Mouse (Mus musculus): ENCODE results near the gene Bcl3. TPM values are rescaled to one million over a fixed set of nuclear protein-coding genes. Genes with fewer than 3 reads are reported as not detected.

Gene Bcl3
- polyA plus RNA-seq, 1 experiment: 13.0 TPM

GRCm38 (mm10) chr7:19861199-19861598 lies 38.6 kb upstream of the Bcl3 start, which contains the start of gene Ceacam16:
TSS of gene Ceacam16 (minus strand) at chr7:19861299.
- H3K4me3 ChIP-seq (replicated peaks; ENCODE audit: control insufficient read depth, low read depth, low read length): no peak within 1 kb of the TSS
- TF ChIP-seq POLR2A (IDR thresholded peaks at IDR 0.05; ENCODE audit: borderline replicate concordance, control insufficient read depth, low read depth, low read length) (no peak), CTCF (IDR thresholded peaks at IDR 0.05; ENCODE audit: control insufficient read depth, insufficient read depth, low read length) (no peak)
- H3K4me1 ChIP-seq (ENCODE audit: control insufficient read depth, insufficient read depth, low read length): peaks cover 1% of the 10 kb centered on the region; the same call in 1 of the 2 replicates
- WGBS: 82% methylated on average over 9 of the region's 9 CpGs
- H3K27ac ChIP-seq (ENCODE audit: control insufficient read depth, insufficient read depth, low read depth, low read length, poor library complexity): no peak within 1 kb of the TSS

- TF ChIP-seq POLR2A (IDR thresholded peaks at IDR 0.05; ENCODE audit: borderline replicate concordance, control insufficient read depth, low read depth, low read length): no peak
- no peak overlapping the region for H3K4me3 ChIP-seq (replicated peaks; ENCODE audit: control insufficient read depth, low read depth, low read length)
- H3K4me1 ChIP-seq (ENCODE audit: control insufficient read depth, insufficient read depth, low read length): peaks cover 1% of the 10 kb centered on the region; the same call in 1 of the 2 replicates
- WGBS: 40% methylated on average over 10 of the region's 10 CpGs
- no peak overlapping the region for H3K27ac ChIP-seq (ENCODE audit: control insufficient read depth, insufficient read depth, low read depth, low read length, poor library complexity)
These were observed 37.2 kb upstream of the Bcl3 start for GRCm38 (mm10) chr7:19859740-19860139.

- Histone ChIP-seq H3K4me1 (ENCODE audit: control insufficient read depth, insufficient read depth, low read length) (peaks cover 1% of the 10 kb centered on the region; the same call in 1 of the 2 replicates), H3K27ac (ENCODE audit: control insufficient read depth, insufficient read depth, low read depth, low read length, poor library complexity) (no peak overlapping the region), H3K4me3 (replicated peaks; ENCODE audit: control insufficient read depth, low read depth, low read length) (no peak overlapping the region)
- no peak for TF ChIP-seq POLR2A (IDR thresholded peaks at IDR 0.05; ENCODE audit: borderline replicate concordance, control insufficient read depth, low read depth, low read length)
- TF ChIP-seq CTCF (IDR thresholded peaks at IDR 0.05; ENCODE audit: control insufficient read depth, insufficient read depth, low read length): no peak
- WGBS: 60% methylated on average over 6 of the region's 6 CpGs
These were observed 33.7 kb upstream of the Bcl3 start for GRCm38 (mm10) chr7:19856283-19856682.

- TF ChIP-seq CTCF (IDR thresholded peaks at IDR 0.05; ENCODE audit: control insufficient read depth, insufficient read depth, low read length): no peak
- no peak for TF ChIP-seq POLR2A (IDR thresholded peaks at IDR 0.05; ENCODE audit: borderline replicate concordance, control insufficient read depth, low read depth, low read length)
- peaks cover 1% of the 10 kb centered on the region; the same call in 1 of the 2 replicates for H3K4me1 ChIP-seq (ENCODE audit: control insufficient read depth, insufficient read depth, low read length)
- H3K27ac ChIP-seq (ENCODE audit: control insufficient read depth, insufficient read depth, low read depth, low read length, poor library complexity): no peak overlapping the region
- H3K4me3 ChIP-seq (replicated peaks; ENCODE audit: control insufficient read depth, low read depth, low read length): no peak overlapping the region
- 36% methylated on average over 5 of the region's 5 CpGs for WGBS
These were observed 33.1 kb upstream of the Bcl3 start for GRCm38 (mm10) chr7:19855663-19856062.

- Histone ChIP-seq H3K4me1 (ENCODE audit: control insufficient read depth, insufficient read depth, low read length) (no peaks in the 10 kb centered on the region), H3K27ac (ENCODE audit: control insufficient read depth, insufficient read depth, low read depth, low read length, poor library complexity) (no peak overlapping the region), H3K4me3 (replicated peaks; ENCODE audit: control insufficient read depth, low read depth, low read length) (no peak overlapping the region)
- no peak for TF ChIP-seq CTCF (IDR thresholded peaks at IDR 0.05; ENCODE audit: control insufficient read depth, insufficient read depth, low read length)
- TF ChIP-seq POLR2A (IDR thresholded peaks at IDR 0.05; ENCODE audit: borderline replicate concordance, control insufficient read depth, low read depth, low read length): no peak
- 85% methylated on average over 20 of the region's 20 CpGs for WGBS
These were observed 31.0 kb upstream of the Bcl3 start for GRCm38 (mm10) chr7:19853526-19853925.

GRCm38 (mm10) chr7:19851858-19852570 lies 29.4 kb upstream of the Bcl3 start, which contains the start of gene Gm19345:
TSS of gene Gm19345 (plus strand) at chr7:19852003.
- Histone ChIP-seq H3K27ac (ENCODE audit: control insufficient read depth, insufficient read depth, low read depth, low read length, poor library complexity) (no peak within 1 kb of the TSS), H3K4me1 (ENCODE audit: control insufficient read depth, insufficient read depth, low read length) (no peaks in the 10 kb centered on the region), H3K4me3 (replicated peaks; ENCODE audit: control insufficient read depth, low read depth, low read length) (no peak within 1 kb of the TSS)
- TF ChIP-seq POLR2A (IDR thresholded peaks at IDR 0.05; ENCODE audit: borderline replicate concordance, control insufficient read depth, low read depth, low read length) (no peak), CTCF (IDR thresholded peaks at IDR 0.05; ENCODE audit: control insufficient read depth, insufficient read depth, low read length) (no peak)
- 7% methylated on average over 33 of the region's 33 CpGs for WGBS

GRCm38 (mm10) chr7:19844521-19845171 lies 22.1 kb upstream of the Bcl3 start:
- H3K4me3 ChIP-seq (replicated peaks; ENCODE audit: control insufficient read depth, low read depth, low read length): no peak overlapping the region
- WGBS: 5% methylated on average over 15 of the region's 15 CpGs
- TF ChIP-seq POLR2A (IDR thresholded peaks at IDR 0.05; ENCODE audit: borderline replicate concordance, control insufficient read depth, low read depth, low read length) (no peak), CTCF (IDR thresholded peaks at IDR 0.05; ENCODE audit: control insufficient read depth, insufficient read depth, low read length) (no peak)
- H3K27ac ChIP-seq (ENCODE audit: control insufficient read depth, insufficient read depth, low read depth, low read length, poor library complexity): peak overlapping the region; percentile 42; the same call in 1 of the 2 replicates
- H3K4me1 ChIP-seq (ENCODE audit: control insufficient read depth, insufficient read depth, low read length): peaks cover 1% of the 10 kb centered on the region

- Histone ChIP-seq H3K4me1 (ENCODE audit: control insufficient read depth, insufficient read depth, low read length) (peaks cover 1% of the 10 kb centered on the region), H3K27ac (ENCODE audit: control insufficient read depth, insufficient read depth, low read depth, low read length, poor library complexity) (no peak overlapping the region), H3K4me3 (replicated peaks; ENCODE audit: control insufficient read depth, low read depth, low read length) (no peak overlapping the region)
- 12% methylated on average over 11 of the region's 11 CpGs for WGBS
- TF ChIP-seq POLR2A (IDR thresholded peaks at IDR 0.05; ENCODE audit: borderline replicate concordance, control insufficient read depth, low read depth, low read length): no peak
- TF ChIP-seq CTCF (IDR thresholded peaks at IDR 0.05; ENCODE audit: control insufficient read depth, insufficient read depth, low read length): peak; percentile 80
These were observed 21.0 kb upstream of the Bcl3 start for GRCm38 (mm10) chr7:19843561-19843960.

Data from bone marrow, adult 2 months (tissue).